Mouse (Mus musculus) lung, postnatal 14 days (tissue): ENCODE measurements at regions not wholly inside any gene's neighbourhood (a gene's known extent, or its start where the extent isn't known, plus 50 kb on each side); places are given as distances from the start of the nearest gene placed in this dataset.

Source experiments
- DNase-seq: peaks from one replicate; pipeline ENCODE4 v3.0.0; 2021

DNA sequence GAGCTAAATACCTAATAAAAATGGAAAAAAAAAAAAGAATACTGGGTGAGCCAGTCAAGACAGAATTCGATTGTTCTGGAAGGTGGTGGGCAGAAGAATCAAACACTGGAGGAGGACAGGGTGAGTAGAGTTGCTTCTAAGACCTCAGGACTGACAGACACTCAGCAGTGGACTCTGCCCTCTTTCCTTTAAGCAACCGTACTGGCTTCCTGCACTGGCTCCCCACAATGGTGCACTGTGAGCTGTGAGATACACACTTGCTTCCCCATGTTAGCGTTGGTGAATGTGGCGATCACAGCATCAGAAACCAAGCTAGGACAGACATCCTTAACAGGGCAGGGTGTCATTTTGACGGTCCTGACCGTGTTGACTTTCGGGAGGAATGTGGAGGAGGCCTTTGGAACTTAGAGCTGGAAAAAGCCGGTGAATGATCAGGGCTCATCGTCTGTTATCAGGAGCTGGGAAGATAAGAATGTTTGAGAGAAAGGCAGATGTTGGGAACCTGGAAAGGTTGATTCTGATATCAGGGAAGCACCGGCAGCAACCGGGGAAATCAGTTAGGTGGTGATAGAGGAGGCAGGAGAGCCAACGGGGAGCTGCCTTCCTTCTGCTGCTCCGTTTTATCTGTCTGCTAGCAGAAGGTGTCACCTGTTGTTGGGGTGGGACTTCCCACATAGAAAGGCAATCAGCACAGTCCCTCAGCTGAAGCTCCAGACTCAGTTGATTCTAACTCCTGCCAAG, 254.8 kb downstream of the Ajap1 start:
- DNase-seq, result no peak

- peak; percentile 16 for DNase-seq
These were observed 257.9 kb downstream of the Ajap1 start for GRCm38 (mm10) chr4:153224618-153225177.

DNA sequence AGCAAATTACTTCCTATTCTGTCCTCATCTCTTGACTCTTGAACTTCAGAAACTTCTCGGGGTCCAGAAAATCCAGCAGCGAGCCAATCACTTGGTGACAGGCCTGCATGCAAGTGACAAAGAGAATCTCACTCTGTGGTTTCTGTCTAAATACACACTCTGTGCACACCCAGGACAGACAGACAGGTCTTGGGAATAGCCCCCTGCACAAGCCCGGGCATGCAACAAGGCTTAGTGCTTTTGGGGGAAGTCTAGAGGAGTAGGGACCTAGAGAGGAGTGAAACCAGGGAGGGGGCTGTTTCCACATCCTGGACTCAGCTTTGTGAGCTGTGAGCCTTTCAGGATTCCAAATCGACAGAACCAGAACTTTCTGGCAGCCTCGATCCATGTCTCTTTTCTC, 259.6 kb downstream of the Ajap1 start:
- DNase-seq, result no peak

- DNase-seq, result no peak
These were observed 262.1 kb downstream of the Ajap1 start for GRCm38 (mm10) chr4:153220485-153220884.

DNA sequence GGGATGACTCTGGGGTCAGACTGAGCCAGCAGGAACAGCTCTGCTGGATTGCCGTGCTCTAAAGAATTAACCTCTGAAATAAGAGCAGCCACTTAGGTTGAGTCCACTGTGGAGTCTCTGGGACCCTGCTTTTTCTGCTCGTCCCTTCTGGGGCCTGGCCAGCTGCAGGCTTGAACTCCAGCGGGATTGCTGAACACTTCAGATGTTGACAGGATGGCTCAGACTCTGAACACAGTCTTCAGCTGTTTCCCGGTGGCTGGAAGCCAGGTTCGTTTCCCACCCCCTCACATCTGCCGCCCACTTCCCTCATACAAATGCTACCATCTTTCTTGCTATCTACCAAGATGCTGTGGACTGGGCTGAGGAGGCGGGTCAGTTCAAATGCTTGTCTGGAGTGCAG, 262.5 kb downstream of the Ajap1 start:
- DNase-seq, result no peak

GRCm38 (mm10) chr4:153217541-153217980, 265.1 kb downstream of the Ajap1 start:
- no peak for DNase-seq

GRCm38 (mm10) chr4:153212095-153212494, 270.5 kb downstream of the Ajap1 start:
- DNase-seq, result no peak

- no peak for DNase-seq
These were observed 273.8 kb downstream of the Ajap1 start for GRCm38 (mm10) chr4:153208822-153209221.

- DNase-seq, result no peak
These were observed 274.4 kb downstream of the Ajap1 start for GRCm38 (mm10) chr4:153208215-153208614.

DNA sequence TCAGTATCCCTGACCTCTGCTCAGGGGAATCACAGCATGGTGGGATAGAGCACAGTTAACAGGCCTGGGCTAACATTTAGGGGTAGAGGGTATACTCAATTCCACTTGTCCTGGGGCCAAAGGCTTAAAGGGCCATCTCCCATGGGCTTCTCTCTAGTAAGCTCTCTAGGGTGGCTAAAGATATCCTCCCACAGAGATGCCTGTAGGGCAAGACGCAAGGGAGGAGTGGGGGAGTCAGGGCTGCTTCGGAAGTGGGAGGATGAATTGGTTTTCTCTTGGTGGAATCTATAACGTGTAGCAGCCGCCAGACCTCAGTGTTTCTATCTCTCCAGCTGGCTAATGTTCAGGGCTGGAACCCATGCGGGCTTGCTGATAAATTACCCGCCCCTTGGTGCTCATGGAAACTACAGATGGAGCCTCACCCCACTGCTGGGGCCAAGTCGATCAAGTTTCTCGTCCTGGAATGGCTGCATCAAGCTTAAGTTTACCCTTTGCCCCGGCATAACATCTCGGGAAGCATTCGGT, 275.0 kb downstream of the Ajap1 start:
- no peak for DNase-seq

DNA sequence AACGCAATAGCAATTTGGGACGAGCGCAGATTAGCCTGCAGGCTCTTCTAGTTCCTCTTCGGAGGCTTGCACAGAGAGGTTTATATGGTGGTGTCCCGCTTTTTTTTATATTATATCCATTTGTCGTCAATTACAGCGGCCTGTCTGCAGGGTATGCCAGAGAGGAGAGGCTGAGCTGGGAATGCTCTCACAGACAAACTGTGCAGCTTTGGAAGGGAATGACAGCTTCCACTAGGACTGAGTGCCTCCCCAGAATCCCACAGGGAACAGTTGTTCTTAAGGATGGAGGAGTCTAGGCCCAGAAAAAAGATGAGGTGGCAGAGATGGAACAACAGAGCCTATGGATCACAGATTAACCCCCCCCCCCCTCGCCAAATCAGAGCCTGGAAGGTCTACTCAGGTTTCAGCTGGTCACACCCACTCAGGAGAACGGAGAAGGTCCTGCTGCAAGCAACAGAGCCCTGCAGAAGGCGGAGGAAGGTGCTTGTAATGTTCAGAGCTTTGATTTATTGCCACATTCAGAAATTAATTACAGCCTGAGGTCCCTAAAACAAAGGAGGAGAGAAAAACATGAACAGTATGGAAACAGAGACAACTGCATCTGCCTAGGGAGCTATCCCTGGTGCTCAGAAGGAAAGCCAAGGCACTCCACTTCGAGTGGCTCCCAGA, 275.7 kb downstream of the Ajap1 start:
- DNase-seq, result no peak

DNA sequence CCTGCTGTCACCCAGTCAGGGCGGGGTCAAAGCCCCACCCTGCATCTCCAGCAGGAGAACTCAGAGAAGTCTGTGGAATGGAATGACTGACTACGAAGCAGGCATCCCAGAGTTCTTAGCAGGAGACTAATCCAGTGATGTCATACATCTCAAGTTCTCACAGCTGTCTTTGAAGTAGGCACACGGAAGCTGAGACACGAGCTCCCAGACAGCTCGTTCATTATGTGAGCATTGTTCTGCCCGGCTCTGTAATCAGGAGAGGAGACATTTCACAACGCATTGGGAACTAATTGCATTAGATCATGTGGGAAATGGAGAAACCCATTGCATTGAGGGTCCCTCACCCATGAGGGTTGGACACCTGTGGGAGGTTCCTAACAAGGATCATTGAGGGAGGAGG, 277.8 kb downstream of the Ajap1 start:
- no peak for DNase-seq

GRCm38 (mm10) chr4:153200799-153201770, 281.5 kb downstream of the Ajap1 start:
- DNase-seq, result no peak

DNA sequence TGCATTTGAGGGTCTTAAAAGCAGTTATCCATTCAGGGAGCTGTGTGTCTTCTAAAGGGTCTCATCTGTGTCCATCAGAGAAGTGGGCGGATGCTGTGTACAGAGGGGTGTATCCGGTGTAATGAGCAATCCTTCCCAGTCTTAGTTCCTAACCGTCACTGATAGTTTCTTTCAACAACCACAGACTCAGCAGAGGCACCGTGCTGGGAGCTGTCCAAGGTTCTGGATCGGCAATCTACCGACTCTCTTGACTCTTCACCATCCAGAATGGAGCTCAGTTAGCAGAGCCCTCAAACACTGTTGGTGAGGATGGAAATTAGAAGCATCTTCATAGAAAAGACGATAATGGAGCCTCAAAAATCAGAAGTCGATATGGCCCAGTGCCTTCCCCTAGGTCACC, 293.1 kb downstream of the Ajap1 start:
- DNase-seq, result peak; percentile 67

DNA sequence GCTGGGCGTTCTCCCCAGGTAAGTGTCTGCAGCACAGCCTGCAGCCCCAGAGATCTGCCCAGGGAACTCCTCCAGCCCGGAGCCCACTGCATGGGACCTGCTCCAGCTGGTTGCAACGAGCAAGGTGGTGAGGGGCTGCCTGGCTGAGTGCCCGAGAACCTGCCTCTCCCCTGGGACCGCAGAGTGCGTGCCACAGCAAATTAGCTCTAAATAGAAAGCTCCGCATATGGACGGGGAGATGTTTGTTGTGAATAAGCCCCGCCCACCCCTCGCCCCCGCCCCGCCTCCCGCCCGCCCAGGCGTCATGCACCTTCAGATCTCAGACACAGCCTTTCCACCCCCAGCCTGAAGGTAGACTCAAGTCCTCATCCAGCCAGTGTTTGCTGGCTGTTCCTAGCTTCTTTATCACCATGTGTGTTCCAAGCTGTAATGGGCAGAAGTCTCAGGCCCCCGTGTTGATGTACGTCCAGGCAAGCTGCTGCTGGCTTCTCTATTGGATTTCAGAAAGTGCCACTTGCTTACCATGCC, 294.0 kb downstream of the Ajap1 start:
- DNase-seq, result no peak

GRCm38 (mm10) chr4:153187959-153188503, 294.6 kb downstream of the Ajap1 start:
- no peak for DNase-seq

DNA sequence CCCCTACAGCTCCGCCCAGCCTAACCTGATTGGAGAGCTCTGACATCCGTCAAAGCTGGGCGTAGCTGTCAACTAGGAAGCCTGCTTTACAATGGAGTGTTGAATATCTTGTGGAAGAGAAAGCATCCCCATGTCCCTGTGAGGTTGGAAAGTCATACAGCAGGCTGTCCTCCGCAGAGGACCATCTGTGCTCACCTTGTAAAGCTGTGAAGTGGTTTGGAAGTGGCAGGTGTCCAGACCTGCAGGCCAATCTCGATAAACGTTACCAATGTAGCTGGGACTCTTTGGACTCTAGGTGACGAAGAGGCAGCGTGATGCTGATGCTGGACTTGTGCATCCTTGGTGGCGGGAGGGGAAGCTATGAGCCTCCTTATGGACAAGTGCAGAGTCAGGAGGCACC, 305.1 kb downstream of the Ajap1 start:
- no peak for DNase-seq

DNA sequence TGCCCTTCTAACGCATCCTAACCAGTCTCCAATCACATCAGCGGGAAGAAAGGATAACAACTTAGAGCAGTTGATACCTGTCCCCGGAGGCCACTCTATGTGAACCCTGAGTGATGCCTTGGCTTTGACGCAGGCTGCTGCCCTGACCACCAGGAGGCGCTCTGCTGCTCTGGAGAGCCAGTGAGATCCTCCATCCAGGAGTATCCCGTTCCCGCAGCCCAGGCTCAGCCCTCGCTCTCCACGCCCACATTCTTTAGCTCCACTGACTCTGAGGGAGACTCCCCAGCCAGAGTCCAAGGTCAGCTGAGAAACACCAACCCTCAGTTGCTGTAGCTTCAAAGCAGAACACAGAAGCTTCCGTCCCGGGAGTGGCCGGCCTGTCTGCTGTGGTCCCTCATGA, 307.0 kb downstream of the Ajap1 start:
- DNase-seq, result peak; percentile 34

DNA sequence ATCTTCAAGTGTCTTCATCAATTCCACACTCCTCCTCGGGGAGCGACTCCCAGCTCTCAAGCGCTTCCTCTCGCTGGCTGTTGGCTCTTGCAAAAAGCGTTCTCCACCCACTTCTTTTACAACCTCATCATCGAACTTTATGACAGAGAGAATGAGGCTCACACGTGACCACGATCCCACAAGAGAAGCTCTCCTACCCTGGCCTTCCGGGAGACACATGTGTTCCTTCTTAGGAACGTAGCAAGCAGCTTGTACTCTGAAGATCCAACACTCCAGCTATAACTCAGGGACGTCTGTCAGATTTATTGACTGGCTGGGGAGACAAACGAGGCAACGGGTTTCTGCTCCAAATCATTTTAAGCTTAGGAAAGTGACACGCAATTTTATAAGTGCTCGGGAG, 307.5 kb downstream of the Ajap1 start:
- no peak for DNase-seq

DNA sequence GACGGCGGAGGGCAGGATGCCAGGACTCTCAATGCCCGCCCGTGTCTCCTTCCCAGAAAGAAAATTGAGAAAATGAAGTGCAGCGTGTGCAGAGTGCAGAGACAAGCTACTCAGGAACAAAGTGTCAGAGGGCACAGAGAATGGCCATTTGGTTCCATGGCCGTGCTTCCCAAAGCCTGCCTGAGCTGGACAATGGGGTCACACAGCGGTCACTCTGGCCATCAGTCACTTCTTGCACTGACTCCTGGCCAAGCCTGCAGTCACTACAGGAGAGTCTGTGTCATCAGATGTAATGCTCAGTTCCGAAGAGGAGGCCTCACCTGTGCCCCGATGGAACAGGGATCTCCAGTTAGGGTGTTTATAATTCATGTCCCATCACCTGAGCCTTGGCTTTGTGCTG, 312.6 kb downstream of the Ajap1 start:
- no peak for DNase-seq

- no peak for DNase-seq
These were observed 317.8 kb downstream of the Ajap1 start for GRCm38 (mm10) chr4:153164810-153165209.

DNA sequence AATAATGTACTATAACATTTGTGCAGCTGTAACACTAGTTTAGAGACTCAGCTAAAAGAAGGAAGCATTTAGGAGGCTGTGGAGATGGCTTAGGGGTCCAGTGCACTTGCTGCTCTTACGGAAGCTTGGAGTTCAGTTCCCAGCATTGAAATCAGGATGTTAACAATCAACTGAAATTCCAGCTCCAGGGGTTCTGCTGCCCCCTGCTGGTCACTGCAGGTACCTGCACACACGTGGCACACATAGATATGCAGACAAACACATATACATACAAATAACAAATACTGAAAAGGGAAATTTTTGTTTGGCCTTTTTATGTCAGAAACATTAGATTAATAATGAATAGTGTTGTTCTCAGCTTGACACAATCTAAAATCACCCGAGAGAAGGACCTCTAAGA, 322.5 kb downstream of the Ajap1 start:
- no peak for DNase-seq
